Mouse (Mus musculus) hindbrain, embryonic 14.5 days (tissue): ENCODE data around the gene Cyp2j8. TPM values are rescaled to one million over a fixed set of nuclear protein-coding genes. Genes with fewer than 3 reads are reported as not detected.
"Not testable (repeated sequence)": the region's sequence is repeated elsewhere in the genome, so short reads cannot be mapped to it uniquely, and the experiment has no call there.

Source experiments
- ATAC-seq: fragments of 200-750 bp; cut with Nextera tagmentation; 2 replicates; pipeline ENCODE4 v1.8.0; 2017; ENCODE audit warnings: moderate number of reproducible peaks, mild to moderate bottlenecking, moderate TSS enrichment, moderate library complexity; ENCODE audit not compliant: low FRiP score
- DNase-seq: peaks from one replicate; pipeline ENCODE4 v3.0.0-alpha.2; 2015; ENCODE audit warnings: low spot score
- H3K27ac ChIP-seq: fragments of 300-500 bp; sonication (generic); 2 replicates; pipeline ENCODE4 v1.5.1; 2014; ENCODE audit warnings: mild to moderate bottlenecking, moderate library complexity
- H3K27me3 ChIP-seq: fragments of 300-500 bp; sonication (generic); 2 replicates; pipeline ENCODE4 v1.6.1; 2014; ENCODE audit warnings: mild to moderate bottlenecking, low read length, mixed read lengths; ENCODE audit not compliant: control insufficient read depth, insufficient read depth
- H3K36me3 ChIP-seq: fragments of 300-500 bp; sonication (generic); replicated peaks from 2 replicates; pipeline ENCODE4 v1.6.1; 2014; ENCODE audit not compliant: control insufficient read depth, insufficient read depth
- H3K4me1 ChIP-seq: fragments of 300-500 bp; sonication (generic); replicated peaks from 2 replicates; pipeline ENCODE4 v1.6.1; 2014; ENCODE audit warnings: antibody characterized with exemption, low read length, mixed read lengths; ENCODE audit not compliant: control insufficient read depth, insufficient read depth
- H3K4me2 ChIP-seq: fragments of 300-500 bp; sonication (generic); replicated peaks from 2 replicates; pipeline ENCODE4 v1.6.1; 2014; ENCODE audit warnings: mild to moderate bottlenecking, moderate library complexity
- H3K4me3 ChIP-seq: fragments of 300-500 bp; sonication (generic); replicated peaks from 2 replicates; pipeline ENCODE4 v1.5.1; 2014; ENCODE audit warnings: mild to moderate bottlenecking, low read length
- H3K9ac ChIP-seq: fragments of 300-500 bp; sonication (generic); 2 replicates; pipeline ENCODE4 v1.6.1; 2014
- H3K9me3 ChIP-seq: fragments of 300-500 bp; sonication (generic); 2 replicates; pipeline ENCODE4 v1.6.1; 2016; ENCODE audit warnings: low read length; ENCODE audit not compliant: control insufficient read depth
- WGBS: fragments of 180-500 bp; shearing (Covaris S2); extraction: QIAGEN DNeasy Blood & Tissue Kit; methylation state at CpG from one replicate; pipeline ENCODE4 v1.1.7; 2014; 5-methylcytosine and 5-hydroxymethylcytosine counted together
- polyA plus RNA-seq: library from polyadenylated mRNA; unstranded; fragments of >200 nt; fragmentation: Nextera tagmentation; extraction: Ambion mirVana; gene quantifications from 2 replicates; pipeline ENCODE4 v1.2.1, GENCODE M21; 2014

The Cyp2j8 gene
- polyA plus RNA-seq = not detected in 2 replicates

GRCm38 (mm10) chr4:96507286-96507685, at the start of gene Cyp2j8:
Gene Cyp2j8, minus strand, starts transcription at chr4:96507386.
- Histone ChIP-seq H3K4me2 (no peak within 1 kb of the TSS), H3K27me3 (no peaks in the 10 kb centered on the region), H3K27ac (no peak within 1 kb of the TSS), H3K4me3 (no peak within 1 kb of the TSS), H3K4me1 (no peaks in the 10 kb centered on the region), H3K9ac (no peak within 1 kb of the TSS), H3K9me3 (no peaks in the 10 kb centered on the region), H3K36me3 (no peaks in the 10 kb centered on the region)
- DNase-seq (no peak), ATAC-seq (no peak)
- 88% methylated on average over 1 of the region's 1 CpGs for WGBS

- ATAC-seq (peak; percentile 93), DNase-seq (peak; percentile 66)
- Histone ChIP-seq H3K27me3 (no peaks in the 10 kb centered on the region), H3K4me1 (0 out of 2 replicates have a peak, but pooled peaks cover 2% of the 10 kb centered on the region), H3K9me3 (no peaks in the 10 kb centered on the region), H3K4me3 (peak within 1 kb of the TSS; percentile 59), H3K36me3 (no peaks in the 10 kb centered on the region), H3K4me2 (peak within 1 kb of the TSS; percentile 65), H3K27ac (peak within 1 kb of the TSS; percentile 52), H3K9ac (peak within 1 kb of the TSS; percentile 72)
- WGBS = 6% methylated on average over 16 of the region's 16 CpGs
Observed at GRCm38 (mm10) chr4:96553133-96553819, 46.1 kb upstream of the Cyp2j8 start, which contains the start of gene Cyp2j6. Gene Cyp2j6, minus strand, starts transcription at chr4:96553661.

GRCm38 (mm10) chr4:96551619-96552018, 44.4 kb upstream of the Cyp2j8 start:
- DNase-seq = no peak
- H3K27ac ChIP-seq = no peak overlapping the region
- H3K36me3 ChIP-seq = no peaks in the 10 kb centered on the region
- H3K4me2 ChIP-seq = 0 out of 2 replicates have a peak overlapping the region, but pooled peaks have one; percentile 0
- ATAC-seq = no peak
- 0 out of 2 replicates have a peak, but pooled peaks cover 2% of the 10 kb centered on the region for H3K4me1 ChIP-seq
- H3K4me3 ChIP-seq = no peak overlapping the region
- WGBS = 89% methylated on average over 3 of the region's 3 CpGs
- no peak overlapping the region for H3K9ac ChIP-seq
- H3K27me3 ChIP-seq = no peaks in the 10 kb centered on the region
- no peaks in the 10 kb centered on the region for H3K9me3 ChIP-seq

GRCm38 (mm10) chr4:96545976-96546375, 38.8 kb upstream of the Cyp2j8 start:
- Histone ChIP-seq H3K27ac (no peak overlapping the region), H3K9ac (no peak overlapping the region), H3K4me1 (no peaks in the 10 kb centered on the region), H3K27me3 (no peaks in the 10 kb centered on the region), H3K9me3 (no peaks in the 10 kb centered on the region), H3K4me3 (no peak overlapping the region), H3K4me2 (no peak overlapping the region), H3K36me3 (no peaks in the 10 kb centered on the region)
- no peak for ATAC-seq
- no peak for DNase-seq
- WGBS = 53% methylated on average over 1 of the region's 1 CpGs

GRCm38 (mm10) chr4:96525772-96526171, 18.6 kb upstream of the Cyp2j8 start:
- H3K4me2 ChIP-seq = no peak overlapping the region
- H3K27ac ChIP-seq = no peak overlapping the region
- WGBS = 21% methylated on average over 1 of the region's 1 CpGs
- no peak overlapping the region for H3K4me3 ChIP-seq
- no peaks in the 10 kb centered on the region for H3K4me1 ChIP-seq
- no peaks in the 10 kb centered on the region for H3K27me3 ChIP-seq
- no peaks in the 10 kb centered on the region for H3K9me3 ChIP-seq
- no peak overlapping the region for H3K9ac ChIP-seq
- no peak for DNase-seq
- ATAC-seq = no peak
- H3K36me3 ChIP-seq = peaks cover 9% of the 10 kb centered on the region; the same call in 1 of the 2 replicates

- H3K27ac ChIP-seq = no peak overlapping the region
- no peak overlapping the region for H3K9ac ChIP-seq
- no peaks in the 10 kb centered on the region for H3K9me3 ChIP-seq
- DNase-seq (no peak), ATAC-seq (no peak)
- no peak overlapping the region for H3K4me3 ChIP-seq
- no peak overlapping the region for H3K4me2 ChIP-seq
- H3K27me3 ChIP-seq = no peaks in the 10 kb centered on the region
- H3K36me3 ChIP-seq = no peaks in the 10 kb centered on the region; the same call in 1 of the 2 replicates
- no peaks in the 10 kb centered on the region for H3K4me1 ChIP-seq
- 88% methylated on average over 2 of the region's 2 CpGs for WGBS
Observed at GRCm38 (mm10) chr4:96522256-96522655, 15.1 kb upstream of the Cyp2j8 start.

- Histone ChIP-seq H3K4me1 (no peaks in the 10 kb centered on the region), H3K4me2 (no peak overlapping the region), H3K4me3 (no peak overlapping the region), H3K9ac (no peak overlapping the region), H3K36me3 (no peaks in the 10 kb centered on the region), H3K27me3 (no peaks in the 10 kb centered on the region), H3K27ac (no peak overlapping the region), H3K9me3 (no peaks in the 10 kb centered on the region)
- no peak for DNase-seq
- WGBS = 96% methylated on average over 3 of the region's 3 CpGs
- no peak for ATAC-seq
Observed at GRCm38 (mm10) chr4:96510083-96510482, 2.9 kb upstream of the Cyp2j8 start.

GRCm38 (mm10) chr4:96463311-96464060, 43.7 kb downstream of the Cyp2j8 start:
- H3K36me3 ChIP-seq, DNase-seq, H3K9ac ChIP-seq, H3K4me3 ChIP-seq, ATAC-seq, H3K4me1 ChIP-seq, H3K9me3 ChIP-seq, H3K27ac ChIP-seq, H3K4me2 ChIP-seq, H3K27me3 ChIP-seq: not testable (repeated sequence)
- 88% methylated on average over 30 of the region's 30 CpGs for WGBS
